Mouse (Mus musculus) thymus, adult 2 months (tissue): ENCODE data around the gene Gpalpp1. TPM values are rescaled to one million over a fixed set of nuclear protein-coding genes. Genes with fewer than 3 reads are reported as not detected.
A peak's percentile ranks its signal among the peaks of the same experiment; 100 is the strongest.

Experiments
- DNase-seq: peaks from one replicate; pipeline ENCODE4 v3.0.0; 2021
- H3K27ac ChIP-seq: fragments of 200-500 bp; 2 replicates; pipeline ENCODE4 v1.5.1; 2012; ENCODE audit warnings: low read length, control low read depth; ENCODE audit not compliant: control insufficient read depth, insufficient read depth
- H3K27me3 ChIP-seq: fragments of 200-500 bp; 2 replicates; pipeline ENCODE4 v1.6.1; 2012; ENCODE audit warnings: mild to moderate bottlenecking, low read length, moderate library complexity, mixed read lengths; ENCODE audit not compliant: control insufficient read depth, insufficient read depth
- H3K36me3 ChIP-seq: fragments of 200-500 bp; 2 replicates; pipeline ENCODE4 v1.6.1; 2012; ENCODE audit warnings: mild to moderate bottlenecking, low read length, moderate library complexity; ENCODE audit not compliant: control insufficient read depth, insufficient read depth
- H3K4me1 ChIP-seq: fragments of 200-500 bp; replicated peaks from 2 replicates; pipeline ENCODE4 v1.6.1; 2012; ENCODE audit warnings: low read length; ENCODE audit not compliant: control insufficient read depth, insufficient read depth
- H3K4me3 ChIP-seq: fragments of 200-500 bp; 2 replicates; pipeline ENCODE4 v1.5.1; 2012; ENCODE audit warnings: mild to moderate bottlenecking, low read length, control low read depth, moderate library complexity; ENCODE audit not compliant: control insufficient read depth, insufficient read depth
- CTCF ChIP-seq: fragments of 200-500 bp; IDR thresholded peaks from 2 replicates; pipeline ENCODE4 v1.5.1; 2012; ENCODE audit warnings: mild to moderate bottlenecking, control low read depth, low read length, moderate library complexity, borderline replicate concordance; ENCODE audit not compliant: control insufficient read depth, poor library complexity, insufficient read depth; ENCODE audit errors: extremely low read depth
- POLR2A ChIP-seq: fragments of 200-500 bp; IDR thresholded peaks from 2 replicates; pipeline ENCODE4 v1.6.1; 2012; ENCODE audit warnings: mild to moderate bottlenecking, low read length, control low read depth, moderate library complexity; ENCODE audit not compliant: control insufficient read depth, poor library complexity, insufficient read depth; ENCODE audit errors: extremely low read depth
- WGBS: fragments of 180-500 bp; shearing (Covaris S2); methylation state at CpG from one replicate; pipeline ENCODE4 v1.1.7; 2018; 5-methylcytosine and 5-hydroxymethylcytosine counted together
- polyA plus RNA-seq: library from polyadenylated mRNA; depleted of rRNA; stranded (reverse); fragments of >200 nt; gene quantifications from 2 replicates; pipeline ENCODE4 v1.2.3, GENCODE M21; 2012; rRNA removed

The Gpalpp1 gene
- 5.7 and 6.0 TPM in 2 replicates for polyA plus RNA-seq

DNA sequence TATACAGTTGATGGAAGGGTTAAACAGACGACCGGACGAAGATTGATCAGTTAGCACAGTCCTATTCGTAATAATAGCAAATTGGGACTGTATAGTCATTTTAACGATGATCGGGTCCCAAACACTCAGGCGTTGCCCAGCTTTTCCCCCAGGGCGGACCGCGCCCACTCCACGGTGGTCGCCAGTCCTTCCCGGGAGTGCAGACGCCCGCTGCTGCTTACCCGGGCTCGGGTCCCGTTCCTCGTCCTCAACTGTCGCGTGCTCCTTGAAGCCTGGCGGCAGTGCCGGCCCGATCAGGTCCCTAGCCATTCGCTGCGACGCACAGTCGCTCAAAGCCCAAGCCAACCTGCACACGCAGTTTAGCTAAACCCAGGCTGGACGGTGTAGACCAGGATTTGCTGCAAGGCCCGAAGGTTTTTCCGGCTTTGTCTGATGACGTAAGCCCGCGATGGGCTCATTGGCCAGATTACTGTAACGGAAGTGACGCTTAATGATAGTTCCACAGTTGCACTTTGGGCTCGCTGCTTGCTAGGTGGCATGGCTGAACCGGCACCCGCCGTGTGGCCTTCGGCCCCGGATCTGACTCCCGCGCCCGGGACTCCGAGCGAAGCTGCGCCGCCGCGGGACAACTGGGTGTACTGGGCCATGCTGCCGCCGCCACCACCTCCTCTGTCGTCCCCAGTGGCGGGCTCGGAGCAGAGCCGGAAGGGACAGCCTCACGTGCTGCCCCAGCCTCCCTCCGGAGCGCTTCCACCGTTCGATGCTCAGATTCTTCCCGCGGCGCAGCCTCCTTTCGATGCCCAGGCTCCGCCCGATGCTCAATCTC is at the start of gene Gpalpp1, which contains the start of gene Nufip1:
Gene Gpalpp1 (minus strand): TSS at position 365 of the 826 bp plus-strand sequence.
Gene Nufip1 (plus strand): TSS at position 496 of the 826 bp plus-strand sequence.
- TF ChIP-seq POLR2A (no peak; the same call in none of the 2 replicates), CTCF (no peak)
- peak within 1 kb of the TSS; percentile 88 for H3K4me3 ChIP-seq
- peak; percentile 83 for DNase-seq
- WGBS, result under 1% methylated on average over 69 of the region's 69 CpGs
- no peak within 1 kb of the TSS for H3K27ac ChIP-seq
- H3K27me3 ChIP-seq, result no peaks in the 10 kb centered on the region
- H3K4me1 ChIP-seq, result peaks cover 7% of the 10 kb centered on the region
- H3K36me3 ChIP-seq, result peaks cover 12% of the 10 kb centered on the region

DNA sequence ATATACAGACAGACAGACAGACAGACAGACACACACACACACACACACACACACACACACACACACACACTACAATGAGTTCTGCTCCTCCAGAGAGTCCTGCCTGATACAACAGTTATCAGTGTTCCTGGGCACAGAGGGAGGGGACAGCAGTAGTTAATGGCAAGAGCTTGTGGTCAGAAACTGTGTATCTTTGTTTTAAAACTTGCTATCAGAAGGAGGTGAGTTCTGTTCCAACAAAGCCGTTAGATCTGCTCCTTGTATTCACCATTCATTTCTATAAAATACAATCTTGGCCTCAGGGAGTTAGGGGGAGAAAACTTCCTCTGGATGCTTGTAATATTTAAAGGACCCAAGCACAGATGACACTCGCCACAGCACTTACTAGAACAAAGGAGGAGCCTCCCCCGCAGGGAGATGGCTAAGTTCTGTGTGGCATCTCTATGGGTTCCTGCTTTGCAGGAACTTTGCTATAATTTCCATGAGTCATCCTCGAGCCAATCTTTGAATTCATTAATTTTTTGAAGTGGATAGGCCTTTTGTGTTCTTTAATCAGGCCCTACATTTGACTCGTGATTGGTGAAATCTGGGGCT is 47.7 kb upstream of the Gpalpp1 start:
- 61% methylated on average over 5 of the region's 5 CpGs for WGBS
- H3K27me3 ChIP-seq, result no peaks in the 10 kb centered on the region
- no peak for TF ChIP-seq POLR2A
- TF ChIP-seq CTCF, result no peak
- no peak for DNase-seq
- H3K36me3 ChIP-seq, result no peaks in the 10 kb centered on the region
- H3K4me1 ChIP-seq, result peaks cover 2% of the 10 kb centered on the region
- no peak overlapping the region for H3K27ac ChIP-seq
- no peak overlapping the region for H3K4me3 ChIP-seq

DNA sequence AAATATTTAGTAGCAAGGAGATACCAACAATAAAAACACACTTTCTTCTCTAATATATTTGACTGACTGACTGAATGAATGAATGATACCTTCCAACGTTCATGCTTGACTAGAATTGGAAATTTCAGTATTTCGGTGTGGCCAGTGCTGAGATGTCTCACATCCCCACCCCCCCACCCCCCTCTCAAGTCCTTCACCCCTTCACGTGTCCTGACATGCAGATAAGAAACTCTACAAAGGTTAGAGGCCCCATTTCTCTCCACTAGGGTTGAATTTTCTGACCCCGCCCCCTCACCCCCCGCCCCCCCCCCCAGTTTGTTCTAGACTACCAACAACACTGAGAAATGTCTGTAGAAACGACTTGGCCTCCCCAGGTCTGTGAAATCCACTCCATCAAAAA is 43.3 kb upstream of the Gpalpp1 start:
- Histone ChIP-seq H3K27ac (no peak overlapping the region), H3K4me3 (no peak overlapping the region), H3K4me1 (peaks cover 8% of the 10 kb centered on the region), H3K27me3 (no peaks in the 10 kb centered on the region), H3K36me3 (no peaks in the 10 kb centered on the region)
- WGBS, result 49% methylated on average over 6 of the region's 6 CpGs
- TF ChIP-seq POLR2A (no peak), CTCF (no peak)
- DNase-seq, result no peak

DNA sequence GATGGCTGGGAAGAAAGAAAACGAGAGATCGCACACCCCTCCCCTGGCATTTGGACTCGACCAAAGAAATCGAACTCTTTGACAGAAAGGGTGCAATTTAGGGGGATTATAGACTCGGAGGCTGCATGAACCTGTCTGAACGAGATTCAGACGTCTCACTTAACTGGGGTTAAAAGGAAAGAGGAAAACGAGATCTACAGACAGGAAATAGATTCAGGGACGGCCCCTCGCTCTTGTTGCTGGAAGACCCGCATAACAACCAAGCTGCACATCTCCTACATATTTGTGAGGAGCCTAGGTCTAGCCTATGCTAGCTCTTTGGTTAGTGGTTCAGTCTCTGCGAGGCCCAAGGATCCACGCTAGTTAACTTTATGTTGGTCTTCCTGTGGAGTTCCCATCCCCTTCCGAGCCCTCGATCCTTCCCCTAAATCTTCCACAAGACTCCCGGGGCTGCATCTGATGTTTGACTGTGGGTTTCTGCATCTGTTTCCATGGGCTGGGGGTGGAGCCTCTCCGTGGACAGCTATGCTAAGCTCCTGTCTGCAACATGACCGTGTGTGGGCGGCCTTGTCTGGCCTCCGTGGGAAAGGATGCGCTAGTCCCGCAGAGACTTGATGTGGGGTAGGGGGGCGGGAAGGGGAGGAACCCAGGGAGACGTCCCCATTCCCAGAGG is 42.6 kb upstream of the Gpalpp1 start:
- no peaks in the 10 kb centered on the region for H3K27me3 ChIP-seq
- TF ChIP-seq POLR2A, result no peak
- TF ChIP-seq CTCF, result no peak
- H3K4me1 ChIP-seq, result peaks cover 8% of the 10 kb centered on the region
- H3K36me3 ChIP-seq, result no peaks in the 10 kb centered on the region
- WGBS, result 33% methylated on average over 24 of the region's 24 CpGs
- H3K4me3 ChIP-seq, result peak overlapping the region; percentile 85
- H3K27ac ChIP-seq, result peak overlapping the region; percentile 51
- peak; percentile 27 for DNase-seq

- peak; percentile 90 for DNase-seq
- TF ChIP-seq POLR2A (peak; percentile 51; the same call in 1 of the 2 replicates), CTCF (0 out of 2 replicates have a peak, but pooled peaks have one; percentile 12)
- Histone ChIP-seq H3K4me3 (peak overlapping the region; percentile 85), H3K27ac (peak overlapping the region; percentile 65), H3K27me3 (no peaks in the 10 kb centered on the region), H3K4me1 (peaks cover 8% of the 10 kb centered on the region), H3K36me3 (no peaks in the 10 kb centered on the region)
- WGBS, result under 1% methylated on average over 41 of the region's 41 CpGs
Measured at GRCm38 (mm10) chr14:76152162-76153002, 41.8 kb upstream of the Gpalpp1 start.

- DNase-seq, result no peak
- H3K27me3 ChIP-seq, result no peaks in the 10 kb centered on the region
- under 1% methylated on average over 10 of the region's 10 CpGs for WGBS
- no peak for TF ChIP-seq CTCF
- no peak for TF ChIP-seq POLR2A
- H3K36me3 ChIP-seq, result no peaks in the 10 kb centered on the region
- H3K4me3 ChIP-seq, result peak overlapping the region; percentile 85
- H3K27ac ChIP-seq, result no peak overlapping the region
- peaks cover 8% of the 10 kb centered on the region for H3K4me1 ChIP-seq
Measured at GRCm38 (mm10) chr14:76151820-76152161, 41.2 kb upstream of the Gpalpp1 start.
